Mouse (Mus musculus): Measurements from ENCODE around the gene Gm42421. TPM values are rescaled to one million over a fixed set of nuclear protein-coding genes. Genes with fewer than 3 reads are reported as not detected.

Gm42421 gene
- total RNA-seq, 2 experiments from 2014 or later: 1.7 to 2.6 TPM

DNA sequence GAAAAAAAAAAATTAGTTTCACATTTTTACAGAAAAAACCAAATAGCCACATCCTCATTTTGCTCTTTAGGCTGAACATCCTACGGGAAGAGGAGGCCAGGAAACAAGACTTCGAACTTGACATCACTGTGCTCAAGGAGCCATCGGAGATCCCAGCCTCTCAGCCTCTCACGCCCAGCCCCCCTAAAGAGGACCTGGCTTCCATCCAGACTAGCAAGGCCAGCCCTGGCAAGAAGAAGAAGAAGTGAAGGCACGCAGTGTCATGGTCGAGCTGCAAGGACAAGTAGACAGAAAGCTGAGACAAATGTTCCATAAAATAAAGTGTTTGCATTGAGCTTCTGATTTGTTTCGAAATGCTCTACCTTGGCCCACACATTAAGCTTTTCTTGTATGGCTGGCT, 57.4 kb downstream of the Gm42421 start:
- no peak for DNase-seq (ENCODE audit: low spot score in 2 of 2)
- intact Hi-C loops (cut with DNase I): no loop called here

Other genes starting within 250 kb of the Gm42421 start
- gene Usp42, start 195.9 kb upstream of the Gm42421 start, total RNA-seq (2021): 10 to 100 TPM; 22.1 to 24.0 TPM
- gene Eif2ak1, start 110.4 kb upstream of the Gm42421 start, total RNA-seq (2021): 10 to 100 TPM; 45.9 TPM
- not detected for gene Ankrd61, start 30.5 kb upstream of the Gm42421 start, total RNA-seq (2021)
- 10 to 100 TPM; 36.6 to 39.0 TPM for gene Aimp2, start 18.3 kb upstream of the Gm42421 start, total RNA-seq (2021)
- 10 to 100 TPM; 15.0 to 15.3 TPM for gene Pms2, start 18.2 kb upstream of the Gm42421 start, total RNA-seq (2021)
- gene Rsph10b, start 4.9 kb downstream of the Gm42421 start, total RNA-seq (2021): 1 to 10 TPM; 4.2 to 5.5 TPM
- gene Ccz1, start 86.7 kb downstream of the Gm42421 start, total RNA-seq (2021): 10 to 100 TPM; 38.7 to 42.6 TPM
- 1 to 10 TPM; 2.6 to 3.2 TPM for gene Ocm, start 98.5 kb downstream of the Gm42421 start, total RNA-seq (2021)
- 100 to 1,000 TPM; 163 to 171 TPM for gene Lmtk2, start 172.3 kb downstream of the Gm42421 start, total RNA-seq (2021)

All from left cerebral cortex, postnatal 25 days (tissue).